Mouse (Mus musculus): Measurements from ENCODE around the gene Edf1.
"Not testable (repeated sequence)": the region's sequence is repeated elsewhere in the genome, so short reads cannot be mapped to it uniquely, and the experiment has no call there.

GRCm38 (mm10) chr2:25555479-25555878, 2.2 kb upstream of the Edf1 start:
- not testable (repeated sequence) for TF ChIP-seq POLR2A (IDR thresholded peaks at IDR 0.05; ENCODE audit: borderline replicate concordance, insufficient read depth, low read length); CTCF (IDR thresholded peaks at IDR 0.05; ENCODE audit: borderline replicate concordance, insufficient read depth, low read depth, low read length)
